Mouse (Mus musculus) midbrain, embryonic 11.5 days (tissue): ENCODE measurements at regions not wholly inside any gene's neighbourhood (a gene's known extent, or its start where the extent isn't known, plus 50 kb on each side); places are given as distances from the start of the nearest gene placed in this dataset.
A peak's percentile ranks its signal among the peaks of the same experiment; 100 is the strongest.

Source experiments
- ATAC-seq: fragments of 200-750 bp; cut with Nextera tagmentation; 2 replicates; pipeline ENCODE4 v1.8.0; 2017; ENCODE audit warnings: moderate TSS enrichment, moderate library complexity; ENCODE audit not compliant: low FRiP score
- DNase-seq: peaks from one replicate; pipeline ENCODE4 v3.0.0; 2015; ENCODE audit warnings: low spot score; ENCODE audit errors: missing footprints
- H3K27ac ChIP-seq: fragments of 300-500 bp; sonication (generic); 2 replicates; pipeline ENCODE4 v1.5.1; 2014; ENCODE audit warnings: low read depth, low read length
- H3K27me3 ChIP-seq: fragments of 300-500 bp; sonication (generic); 2 replicates; pipeline ENCODE4 v1.6.1; 2014; ENCODE audit warnings: mild to moderate bottlenecking, low read length, moderate library complexity, mixed read lengths; ENCODE audit not compliant: control insufficient read depth, insufficient read depth
- H3K36me3 ChIP-seq: fragments of 300-500 bp; sonication (generic); 2 replicates; pipeline ENCODE4 v1.6.1; 2014; ENCODE audit warnings: mild to moderate bottlenecking, low read length, moderate library complexity, mixed read lengths; ENCODE audit not compliant: control insufficient read depth, insufficient read depth
- H3K4me1 ChIP-seq: fragments of 300-500 bp; sonication (generic); 2 replicates; pipeline ENCODE4 v1.6.1; 2014; ENCODE audit warnings: low read length; ENCODE audit not compliant: control insufficient read depth, insufficient read depth
- H3K4me2 ChIP-seq: fragments of 300-500 bp; sonication (generic); 2 replicates; pipeline ENCODE4 v1.6.1; 2014; ENCODE audit warnings: mild to moderate bottlenecking, moderate library complexity
- H3K4me3 ChIP-seq: fragments of 300-500 bp; sonication (generic); 2 replicates; pipeline ENCODE4 v1.5.1; 2014; ENCODE audit warnings: low read depth, low read length
- H3K9ac ChIP-seq: fragments of 300-500 bp; sonication (generic); 2 replicates; pipeline ENCODE4 v1.6.1; 2014; ENCODE audit warnings: low read length
- H3K9me3 ChIP-seq: fragments of 300-500 bp; sonication (generic); 2 replicates; pipeline ENCODE4 v1.6.1; 2016; ENCODE audit warnings: low read length; ENCODE audit not compliant: control insufficient read depth
- WGBS: fragments of 180-500 bp; shearing (Covaris S2); extraction: QIAGEN DNeasy Blood & Tissue Kit; methylation state at CpG from one replicate; pipeline ENCODE4 v1.1.7; 2014; 5-methylcytosine and 5-hydroxymethylcytosine counted together

- Histone ChIP-seq H3K27me3 (no peaks in the 10 kb centered on the region), H3K4me1 (peaks cover 8% of the 10 kb centered on the region; the same call in 1 of the 2 replicates), H3K4me2 (no peak overlapping the region), H3K9me3 (no peaks in the 10 kb centered on the region), H3K4me3 (no peak overlapping the region), H3K27ac (no peak overlapping the region), H3K36me3 (no peaks in the 10 kb centered on the region), H3K9ac (no peak overlapping the region)
- DNase-seq (peak; percentile 84), ATAC-seq (peak; percentile 33; the same call in 1 of the 2 replicates)
- 44% methylated on average over 12 of the region's 12 CpGs for WGBS
Observed at GRCm38 (mm10) chr13:44622661-44623355, 106.5 kb upstream of the Jarid2 start.

GRCm38 (mm10) chr13:44624716-44625115, 104.6 kb upstream of the Jarid2 start:
- H3K4me3 ChIP-seq = no peak overlapping the region
- H3K27me3 ChIP-seq = no peaks in the 10 kb centered on the region
- H3K9me3 ChIP-seq = no peaks in the 10 kb centered on the region
- WGBS = 49% methylated on average over 13 of the region's 13 CpGs
- H3K9ac ChIP-seq = no peak overlapping the region
- no peak overlapping the region for H3K27ac ChIP-seq
- H3K4me1 ChIP-seq = peaks cover 8% of the 10 kb centered on the region; the same call in 1 of the 2 replicates
- H3K4me2 ChIP-seq = no peak overlapping the region
- DNase-seq (no peak), ATAC-seq (no peak)
- no peaks in the 10 kb centered on the region for H3K36me3 ChIP-seq

GRCm38 (mm10) chr13:44625792-44626191, 103.5 kb upstream of the Jarid2 start:
- Histone ChIP-seq H3K4me1 (peaks cover 8% of the 10 kb centered on the region; the same call in 1 of the 2 replicates), H3K9me3 (no peaks in the 10 kb centered on the region), H3K4me3 (no peak overlapping the region), H3K4me2 (no peak overlapping the region), H3K27me3 (no peaks in the 10 kb centered on the region), H3K9ac (no peak overlapping the region), H3K36me3 (no peaks in the 10 kb centered on the region), H3K27ac (no peak overlapping the region)
- DNase-seq = no peak
- 73% methylated on average over 7 of the region's 7 CpGs for WGBS
- ATAC-seq = no peak

GRCm38 (mm10) chr13:44626806-44627205, 102.5 kb upstream of the Jarid2 start:
- Histone ChIP-seq H3K36me3 (no peaks in the 10 kb centered on the region), H3K4me1 (peaks cover 8% of the 10 kb centered on the region; the same call in 1 of the 2 replicates), H3K9me3 (no peaks in the 10 kb centered on the region), H3K9ac (no peak overlapping the region), H3K27me3 (no peaks in the 10 kb centered on the region), H3K4me3 (no peak overlapping the region), H3K4me2 (no peak overlapping the region), H3K27ac (no peak overlapping the region)
- WGBS = 47% methylated on average over 11 of the region's 11 CpGs
- DNase-seq (no peak), ATAC-seq (no peak)

GRCm38 (mm10) chr13:44630061-44630460, 99.2 kb upstream of the Jarid2 start:
- no peak overlapping the region for H3K4me3 ChIP-seq
- no peaks in the 10 kb centered on the region for H3K36me3 ChIP-seq
- ATAC-seq (no peak), DNase-seq (no peak)
- H3K4me2 ChIP-seq = no peak overlapping the region
- H3K9me3 ChIP-seq = no peaks in the 10 kb centered on the region
- no peak overlapping the region for H3K27ac ChIP-seq
- H3K9ac ChIP-seq = no peak overlapping the region
- H3K27me3 ChIP-seq = no peaks in the 10 kb centered on the region
- 70% methylated on average over 6 of the region's 6 CpGs for WGBS
- peaks cover 8% of the 10 kb centered on the region for H3K4me1 ChIP-seq

- DNase-seq = no peak
- no peaks in the 10 kb centered on the region for H3K36me3 ChIP-seq
- WGBS = 14% methylated on average over 11 of the region's 11 CpGs
- peak overlapping the region; percentile 28 for H3K4me2 ChIP-seq
- H3K4me1 ChIP-seq = peaks cover 16% of the 10 kb centered on the region
- H3K27ac ChIP-seq = no peak overlapping the region
- ATAC-seq = no peak
- no peak overlapping the region for H3K4me3 ChIP-seq
- H3K9ac ChIP-seq = no peak overlapping the region
- no peaks in the 10 kb centered on the region for H3K9me3 ChIP-seq
- H3K27me3 ChIP-seq = no peaks in the 10 kb centered on the region
Observed at GRCm38 (mm10) chr13:44634616-44635015, 94.7 kb upstream of the Jarid2 start.

- Histone ChIP-seq H3K27me3 (no peaks in the 10 kb centered on the region), H3K4me1 (peaks cover 16% of the 10 kb centered on the region), H3K27ac (no peak overlapping the region), H3K9me3 (no peaks in the 10 kb centered on the region), H3K9ac (no peak overlapping the region), H3K4me3 (no peak overlapping the region), H3K4me2 (peak overlapping the region; percentile 28), H3K36me3 (no peaks in the 10 kb centered on the region)
- DNase-seq (peak; percentile 88), ATAC-seq (peak; percentile 64; the same call in 1 of the 2 replicates)
- WGBS = 9% methylated on average over 9 of the region's 12 CpGs
Observed at GRCm38 (mm10) chr13:44635221-44636007, 93.9 kb upstream of the Jarid2 start.

- WGBS = 12% methylated on average over 2 of the region's 2 CpGs
- H3K27me3 ChIP-seq = no peaks in the 10 kb centered on the region
- no peak overlapping the region; the same call in 1 of the 2 replicates for H3K4me2 ChIP-seq
- no peak overlapping the region for H3K9ac ChIP-seq
- no peak overlapping the region for H3K27ac ChIP-seq
- H3K9me3 ChIP-seq = no peaks in the 10 kb centered on the region
- peaks cover 16% of the 10 kb centered on the region for H3K4me1 ChIP-seq
- no peak overlapping the region for H3K4me3 ChIP-seq
- H3K36me3 ChIP-seq = no peaks in the 10 kb centered on the region
- DNase-seq (no peak), ATAC-seq (no peak)
Observed at GRCm38 (mm10) chr13:44636008-44636335, 93.3 kb upstream of the Jarid2 start.

GRCm38 (mm10) chr13:44642361-44642760, 86.9 kb upstream of the Jarid2 start:
- H3K4me3 ChIP-seq = no peak overlapping the region
- 87% methylated on average over 7 of the region's 7 CpGs for WGBS
- H3K9ac ChIP-seq = no peak overlapping the region
- no peak overlapping the region for H3K4me2 ChIP-seq
- H3K4me1 ChIP-seq = no peaks in the 10 kb centered on the region
- H3K27ac ChIP-seq = no peak overlapping the region
- DNase-seq (no peak), ATAC-seq (no peak)
- H3K27me3 ChIP-seq = no peaks in the 10 kb centered on the region
- H3K36me3 ChIP-seq = no peaks in the 10 kb centered on the region
- H3K9me3 ChIP-seq = no peaks in the 10 kb centered on the region
